Mouse (Mus musculus): ENCODE measurements around the gene Cenpn. TPM values are rescaled to one million over a fixed set of nuclear protein-coding genes. Genes with fewer than 3 reads are reported as not detected.

Gene Cenpn
- polyA plus RNA-seq, 1 experiment = 9.2 TPM

DNA sequence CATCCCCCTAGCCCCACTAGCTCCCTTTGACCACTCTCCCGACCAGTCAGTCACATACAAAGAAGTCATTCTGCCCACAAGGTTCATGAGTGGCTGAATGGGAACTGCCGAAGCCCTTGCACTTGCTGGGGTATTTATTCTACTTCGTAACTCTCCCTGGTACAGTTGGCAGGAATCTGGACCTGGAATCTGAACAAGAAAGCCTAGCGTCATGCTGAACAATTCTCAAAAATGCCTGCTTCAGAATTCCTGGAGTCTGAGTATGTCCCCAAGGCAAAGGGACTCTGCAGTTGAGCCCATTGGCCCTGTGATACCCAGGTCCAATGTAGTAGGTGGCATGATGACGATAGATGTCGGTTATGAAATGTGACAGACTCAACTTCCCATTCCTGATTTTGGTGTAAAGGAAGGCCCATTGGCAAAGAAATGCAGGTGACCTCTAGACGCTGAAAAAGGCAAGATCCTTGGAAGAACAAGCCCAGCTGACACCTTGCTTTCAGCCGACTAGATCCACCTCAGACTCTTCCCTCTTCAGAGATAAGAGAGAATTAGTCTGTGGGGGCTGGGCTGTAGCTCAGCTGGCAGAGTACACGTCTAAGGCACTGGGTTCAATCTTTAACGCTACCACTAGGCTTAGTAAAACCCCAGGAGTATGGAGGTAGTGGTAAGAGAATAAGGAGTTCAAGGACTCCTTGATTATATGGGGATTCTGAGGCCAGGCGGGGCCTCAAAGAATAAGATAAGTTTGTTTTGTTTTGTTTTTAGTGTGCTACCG lies 20.9 kb downstream of the Cenpn start:
- Histone ChIP-seq H3K4me3 (no peak overlapping the region), H3K4me2 (ENCODE audit: low read depth) (no peak overlapping the region), H3K27me3 (ENCODE audit: control insufficient read depth, insufficient read depth, insufficient read length) (no peaks in the 10 kb centered on the region), H3K36me3 (ENCODE audit: control insufficient read depth, insufficient read depth) (no peaks in the 10 kb centered on the region), H3K79me2 (ENCODE audit: control insufficient read depth, insufficient read depth) (no peaks in the 10 kb centered on the region), H3ac (ENCODE audit: control insufficient read depth, insufficient read length) (peak overlapping the region; percentile 73)
- no peak for TF ChIP-seq USF1 (IDR thresholded peaks at IDR 0.05; ENCODE audit: low read depth)
- no peak for TF ChIP-seq MYOD1 (IDR thresholded peaks at IDR 0.05; ENCODE audit: control insufficient read depth in 1 of 3, insufficient read length in 2 of 3, low read depth in 2 of 3)
- no peak for TF ChIP-seq TCF12 (IDR thresholded peaks at IDR 0.05; ENCODE audit: insufficient read depth, poor library complexity, severe bottlenecking)
- no peak for TF ChIP-seq MYOG (IDR thresholded peaks at IDR 0.05; ENCODE audit: control insufficient read depth in 1 of 3, insufficient read depth in 1 of 3, insufficient read length in 2 of 3, low read depth in 2 of 3)
- no peak for TF ChIP-seq MAX (IDR thresholded peaks at IDR 0.05; ENCODE audit: low read depth)
- TF ChIP-seq POLR2AphosphoS2 (IDR thresholded peaks at IDR 0.05; ENCODE audit: insufficient read length, low read depth) = no peak

GRCm38 (mm10) chr8:116943161-116943554 lies 21.6 kb downstream of the Cenpn start, which contains the start of gene Atmin:
Gene Atmin, plus strand, starts transcription at chr8:116943393.
- Histone ChIP-seq H3K79me2 (ENCODE audit: control insufficient read depth, insufficient read depth) (no peaks in the 10 kb centered on the region), H3K4me2 (ENCODE audit: low read depth) (peak within 1 kb of the TSS; percentile 96), H3K4me3 (peak within 1 kb of the TSS; percentile 49), H3K36me3 (ENCODE audit: control insufficient read depth, insufficient read depth) (no peaks in the 10 kb centered on the region), H3ac (ENCODE audit: control insufficient read depth, insufficient read length) (peak within 1 kb of the TSS; percentile 73), H3K27me3 (ENCODE audit: control insufficient read depth, insufficient read depth, insufficient read length) (no peaks in the 10 kb centered on the region)
- no peak for TF ChIP-seq SRF (IDR thresholded peaks at IDR 0.05; ENCODE audit: control insufficient read depth, insufficient read length, low read depth)
- TF ChIP-seq CEBPB (IDR thresholded peaks at IDR 0.05; ENCODE audit: insufficient read depth, poor library complexity, severe bottlenecking) = no peak
- TF ChIP-seq POLR2AphosphoS2 (IDR thresholded peaks at IDR 0.05; ENCODE audit: insufficient read length, low read depth) = peak; percentile 71
- no peak for TF ChIP-seq MYOG (IDR thresholded peaks at IDR 0.05; ENCODE audit: control insufficient read depth in 1 of 3, insufficient read depth in 1 of 3, insufficient read length in 2 of 3, low read depth in 2 of 3)
- peak in 2 of 3 experiments; percentile 13 to 58 for TF ChIP-seq MYOD1 (IDR thresholded peaks at IDR 0.05; ENCODE audit: control insufficient read depth in 1 of 3, insufficient read length in 2 of 3, low read depth in 2 of 3)
- no peak for TF ChIP-seq E2F4 (IDR thresholded peaks at IDR 0.05; ENCODE audit: insufficient read depth)
- peak; percentile 82 for TF ChIP-seq POLR2A (IDR thresholded peaks at IDR 0.05; ENCODE audit: insufficient read length, low read depth)
- no peak for TF ChIP-seq USF1 (IDR thresholded peaks at IDR 0.05; ENCODE audit: low read depth)
- TF ChIP-seq REST (IDR thresholded peaks at IDR 0.05; ENCODE audit: insufficient read depth, insufficient read length) = no peak
- TF ChIP-seq TCF12 (IDR thresholded peaks at IDR 0.05; ENCODE audit: insufficient read depth, poor library complexity, severe bottlenecking) = no peak

DNA sequence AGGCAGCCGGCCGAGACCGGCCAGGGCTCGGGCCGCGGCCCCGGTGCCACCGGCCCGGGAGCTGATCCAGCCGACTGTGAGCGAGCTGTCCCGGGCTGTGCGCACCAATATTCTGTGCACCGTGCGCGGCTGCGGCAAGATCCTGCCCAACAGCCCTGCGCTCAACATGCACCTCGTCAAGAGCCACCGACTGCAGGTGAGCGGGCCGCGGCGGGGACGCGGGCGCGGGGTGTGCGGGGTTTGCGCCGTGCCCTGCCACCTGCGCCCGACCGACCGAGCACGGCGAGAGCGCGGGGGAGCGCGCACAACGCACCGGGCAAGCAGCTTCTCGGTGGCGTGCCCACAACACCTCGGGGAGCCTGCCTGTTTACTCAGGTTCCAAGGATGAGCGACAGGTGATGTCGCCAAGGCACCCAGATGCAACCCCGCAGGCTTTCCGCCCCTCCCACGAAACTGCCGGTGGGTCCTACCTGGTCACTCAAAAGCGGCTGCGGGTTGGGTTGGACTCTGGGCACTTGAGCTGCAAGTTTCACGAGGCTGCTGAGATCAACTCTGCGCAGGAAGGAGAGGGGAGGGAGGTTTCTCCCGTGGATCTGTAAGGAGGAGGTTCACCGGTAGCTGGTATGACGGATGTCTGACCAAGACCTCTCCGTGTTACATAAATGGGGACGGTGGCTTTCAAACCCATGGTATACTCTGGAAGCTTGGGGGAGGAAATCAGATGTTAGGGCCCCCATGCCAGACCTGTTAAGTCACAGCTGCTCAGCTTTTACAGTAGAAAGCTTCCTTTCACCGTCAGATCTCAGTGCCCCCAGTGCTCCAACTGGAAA lies 22.2 kb downstream of the Cenpn start:
- Histone ChIP-seq H3K36me3 (ENCODE audit: control insufficient read depth, insufficient read depth) (no peaks in the 10 kb centered on the region), H3K27me3 (ENCODE audit: control insufficient read depth, insufficient read depth, insufficient read length) (no peaks in the 10 kb centered on the region), H3K4me3 (peak overlapping the region; percentile 49), H3K79me2 (ENCODE audit: control insufficient read depth, insufficient read depth) (no peaks in the 10 kb centered on the region), H3K4me2 (ENCODE audit: low read depth) (peak overlapping the region; percentile 96), H3ac (ENCODE audit: control insufficient read depth, insufficient read length) (peak overlapping the region; percentile 73)
- TF ChIP-seq MYOD1 (IDR thresholded peaks at IDR 0.05; ENCODE audit: control insufficient read depth in 1 of 3, insufficient read length in 2 of 3, low read depth in 2 of 3) (peak in 1 of 3 experiments; percentile 4), USF1 (IDR thresholded peaks at IDR 0.05; ENCODE audit: low read depth) (no peak), POLR2A (IDR thresholded peaks at IDR 0.05; ENCODE audit: insufficient read length, low read depth) (no peak), E2F4 (IDR thresholded peaks at IDR 0.05; ENCODE audit: insufficient read depth) (no peak), POLR2AphosphoS2 (IDR thresholded peaks at IDR 0.05; ENCODE audit: insufficient read length, low read depth) (no peak), TCF3 (IDR thresholded peaks at IDR 0.05; ENCODE audit: insufficient read length, low read depth) (no peak), MYOG (IDR thresholded peaks at IDR 0.05; ENCODE audit: control insufficient read depth in 1 of 3, insufficient read depth in 1 of 3, insufficient read length in 2 of 3, low read depth in 2 of 3) (peak in 2 of 3 experiments; percentile 8 to 22), REST (IDR thresholded peaks at IDR 0.05; ENCODE audit: insufficient read depth, insufficient read length) (no peak)

DNA sequence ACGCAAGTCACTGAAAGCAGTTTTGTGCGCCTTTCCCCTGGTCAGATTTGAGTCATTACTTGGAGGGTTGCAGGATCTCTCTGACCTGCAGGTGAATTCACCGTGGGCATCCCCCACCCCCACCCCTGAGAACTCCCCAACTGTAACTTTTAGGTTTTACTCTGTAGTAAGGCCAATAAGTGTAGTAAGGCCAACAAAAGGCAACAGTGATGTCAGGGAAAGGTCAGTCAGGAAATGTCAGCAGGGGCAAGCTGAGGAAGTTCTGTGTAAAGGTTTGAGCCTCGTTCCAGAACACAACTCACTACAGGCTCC lies 22.8 kb downstream of the Cenpn start:
- Histone ChIP-seq H3ac (ENCODE audit: control insufficient read depth, insufficient read length) (peak overlapping the region; percentile 73), H3K27me3 (ENCODE audit: control insufficient read depth, insufficient read depth, insufficient read length) (no peaks in the 10 kb centered on the region), H3K4me3 (peak overlapping the region; percentile 49), H3K79me2 (ENCODE audit: control insufficient read depth, insufficient read depth) (no peaks in the 10 kb centered on the region), H3K4me2 (ENCODE audit: low read depth) (peak overlapping the region; percentile 96), H3K36me3 (ENCODE audit: control insufficient read depth, insufficient read depth) (no peaks in the 10 kb centered on the region)
- TF ChIP-seq E2F4 (IDR thresholded peaks at IDR 0.05; ENCODE audit: insufficient read depth) = no peak
- TF ChIP-seq MYOG (IDR thresholded peaks at IDR 0.05; ENCODE audit: control insufficient read depth in 1 of 3, insufficient read depth in 1 of 3, insufficient read length in 2 of 3, low read depth in 2 of 3) = no peak
- TF ChIP-seq MYOD1 (IDR thresholded peaks at IDR 0.05; ENCODE audit: control insufficient read depth in 1 of 3, insufficient read length in 2 of 3, low read depth in 2 of 3) = no peak
- no peak for TF ChIP-seq USF1 (IDR thresholded peaks at IDR 0.05; ENCODE audit: low read depth)
- no peak for TF ChIP-seq MAX (IDR thresholded peaks at IDR 0.05; ENCODE audit: low read depth)
- no peak for TF ChIP-seq POLR2AphosphoS2 (IDR thresholded peaks at IDR 0.05; ENCODE audit: insufficient read length, low read depth)

All from myocyte (in vitro differentiated cells).